Mouse (Mus musculus) WW6 (cell line): ENCODE results near the gene Ttc39d.
"Not testable (repeated sequence)": the region's sequence is repeated elsewhere in the genome, so short reads cannot be mapped to it uniquely, and the experiment has no call there.

Source experiments
- DNase-seq: peaks from one replicate; pipeline ENCODE4 v3.0.0-alpha.2; 2013; ENCODE audit warnings: low read depth, low spot score

Gene Ttc39d

GRCm38 (mm10) chr17:80193075-80193474, 14.2 kb upstream of the Ttc39d start:
- DNase-seq = no peak

- DNase-seq = no peak
Measured at GRCm38 (mm10) chr17:80199160-80199778, 8.0 kb upstream of the Ttc39d start.

GRCm38 (mm10) chr17:80205657-80206056, 1.6 kb upstream of the Ttc39d start:
- DNase-seq = no peak

GRCm38 (mm10) chr17:80206301-80206670, 974 bp upstream of the Ttc39d start:
- DNase-seq = no peak

GRCm38 (mm10) chr17:80213998-80214397, 6.7 kb downstream of the Ttc39d start:
- not testable (repeated sequence) for DNase-seq

GRCm38 (mm10) chr17:80220131-80220530, 12.9 kb downstream of the Ttc39d start:
- no peak for DNase-seq

GRCm38 (mm10) chr17:80221202-80221601, 13.9 kb downstream of the Ttc39d start:
- no peak for DNase-seq

GRCm38 (mm10) chr17:80221890-80222628, 14.8 kb downstream of the Ttc39d start:
- DNase-seq = no peak

GRCm38 (mm10) chr17:80223829-80224228, 16.6 kb downstream of the Ttc39d start:
- no peak for DNase-seq

GRCm38 (mm10) chr17:80224326-80225116, 17.3 kb downstream of the Ttc39d start, which contains the start of gene Gemin6:
Gemin6 (plus strand) TSS chr17:80224441.
- peak; percentile 79 for DNase-seq

- not testable (repeated sequence) for DNase-seq
Measured at GRCm38 (mm10) chr17:80225142-80225541, 17.9 kb downstream of the Ttc39d start.

- no peak for DNase-seq
Measured at GRCm38 (mm10) chr17:80229396-80229795, 22.1 kb downstream of the Ttc39d start.

GRCm38 (mm10) chr17:80233844-80234243, 26.6 kb downstream of the Ttc39d start:
- DNase-seq = no peak

- DNase-seq = no peak
Measured at GRCm38 (mm10) chr17:80234376-80234775, 27.1 kb downstream of the Ttc39d start.

- DNase-seq = no peak
Measured at GRCm38 (mm10) chr17:80235477-80235876, 28.2 kb downstream of the Ttc39d start.

- no peak for DNase-seq
Measured at GRCm38 (mm10) chr17:80236805-80237204, 29.5 kb downstream of the Ttc39d start.

- no peak for DNase-seq
Measured at GRCm38 (mm10) chr17:80237475-80237874, 30.2 kb downstream of the Ttc39d start.

- DNase-seq = no peak
Measured at GRCm38 (mm10) chr17:80241594-80241993, 34.3 kb downstream of the Ttc39d start.

GRCm38 (mm10) chr17:80243116-80243515, 35.9 kb downstream of the Ttc39d start:
- DNase-seq = no peak

- no peak for DNase-seq
Measured at GRCm38 (mm10) chr17:80252757-80253525, 45.7 kb downstream of the Ttc39d start.

- DNase-seq = no peak
Measured at GRCm38 (mm10) chr17:80254421-80254820, 47.2 kb downstream of the Ttc39d start.

GRCm38 (mm10) chr17:80255208-80255607, 47.9 kb downstream of the Ttc39d start:
- DNase-seq = peak; percentile 38
